Mouse (Mus musculus) bone marrow, adult 2 months (tissue): ENCODE data around the gene Rpl38.

Source experiments
- CTCF ChIP-seq: fragments of 200-500 bp; IDR thresholded peaks from 2 replicates; pipeline ENCODE4 v1.5.1; 2011; ENCODE audit warnings: low read length, control low read depth; ENCODE audit not compliant: control insufficient read depth, insufficient read depth
- POLR2A ChIP-seq: fragments of 200-500 bp; IDR thresholded peaks from 2 replicates; pipeline ENCODE4 v1.6.1; 2011; ENCODE audit warnings: low read depth, mild to moderate bottlenecking, control low read depth, low read length, borderline replicate concordance; ENCODE audit not compliant: control insufficient read depth

GRCm38 (mm10) chr11:114657737-114658136, 10.6 kb upstream of the Rpl38 start:
- TF ChIP-seq CTCF (peak; percentile 83), POLR2A (no peak)
